Mouse (Mus musculus): ENCODE measurements around the gene Mybph. TPM values are rescaled to one million over a fixed set of nuclear protein-coding genes. Genes with fewer than 3 reads are reported as not detected.
A peak's percentile ranks its signal among the peaks of the same experiment; 100 is the strongest.

Gene Mybph
- total and polyA plus RNA-seq, 3 experiments: not detected

DNA sequence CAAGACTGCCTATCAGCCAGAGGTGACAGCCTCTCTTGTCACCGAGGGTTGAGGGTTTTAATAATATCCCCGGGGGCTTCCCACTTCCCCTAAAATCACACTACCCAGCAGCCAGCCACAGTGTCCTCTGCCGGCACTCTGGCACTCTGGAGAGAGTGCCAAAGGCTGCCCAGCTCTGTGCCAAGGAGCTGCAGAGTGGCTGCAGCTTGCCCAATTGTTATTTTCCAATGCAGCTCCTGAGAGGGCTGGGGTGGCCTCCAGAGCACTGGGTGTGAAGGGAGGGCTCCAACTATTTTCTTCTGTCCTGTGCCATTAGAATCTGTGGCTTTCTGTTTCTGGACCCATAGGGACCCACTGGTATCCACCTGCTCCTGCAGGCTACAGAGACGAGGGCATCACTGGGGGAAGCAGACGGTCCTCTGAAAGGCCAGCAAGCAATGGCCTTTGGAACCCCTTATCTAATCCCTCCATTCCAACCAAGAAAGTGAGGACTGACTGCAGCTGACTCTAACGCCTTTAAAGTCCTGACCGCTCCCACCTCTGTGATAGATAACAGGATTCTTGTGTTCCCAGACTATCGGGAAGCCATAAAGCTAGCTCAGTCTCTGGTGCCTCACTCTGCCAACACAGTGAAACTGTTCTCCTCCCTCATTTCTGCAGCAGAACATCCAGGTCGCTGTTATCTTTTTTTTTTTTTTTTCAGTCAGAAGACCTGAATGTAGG, 12.2 kb downstream of the Mybph start (continued):
- TF ChIP-seq HCFC1 (IDR thresholded peaks at IDR 0.05; ENCODE audit: low read depth, low read length) (no peak), TCF12 (IDR thresholded peaks at IDR 0.05; ENCODE audit: low read depth, low read length) (no peak), MYB (IDR thresholded peaks at IDR 0.05; ENCODE audit: low read depth, low read length) (no peak), NELFE (IDR thresholded peaks at IDR 0.05; ENCODE audit: low read depth, low read length) (no peak), ZKSCAN1 (IDR thresholded peaks at IDR 0.05; ENCODE audit: low read depth, low read length) (no peak), MAZ (IDR thresholded peaks at IDR 0.05; ENCODE audit: low read depth, low read length) (no peak), CTCF (IDR thresholded peaks at IDR 0.05 in 2 of 3, conservative IDR thresholded peaks at IDR 0.05 in 1 of 3; ENCODE audit: control insufficient read depth in 1 of 3, insufficient read depth in 1 of 3, low read depth in 2 of 3, low read length in 3 of 3, poor library complexity in 1 of 3, severe bottlenecking in 1 of 3) (no peak), TAL1 (IDR thresholded peaks at IDR 0.05; ENCODE audit: low read length) (peak; percentile 24), TBP (IDR thresholded peaks at IDR 0.05; ENCODE audit: low read depth, low read length) (no peak), MYC (IDR thresholded peaks at IDR 0.05; ENCODE audit: low read depth, low read length) (no peak), MXI1 (IDR thresholded peaks at IDR 0.05; ENCODE audit: low read depth, low read length) (no peak), RAD21 (IDR thresholded peaks at IDR 0.05; ENCODE audit: low read depth, low read length) (no peak), ETS1 (IDR thresholded peaks at IDR 0.05; ENCODE audit: low read depth, low read length) (no peak), E2F4 (IDR thresholded peaks at IDR 0.05; ENCODE audit: borderline replicate concordance, low read depth, low read length) (no peak), GATA1 (IDR thresholded peaks at IDR 0.05; ENCODE audit: low read depth, low read length) (peak; percentile 31; the same call in 1 of the 2 replicates)

DNA sequence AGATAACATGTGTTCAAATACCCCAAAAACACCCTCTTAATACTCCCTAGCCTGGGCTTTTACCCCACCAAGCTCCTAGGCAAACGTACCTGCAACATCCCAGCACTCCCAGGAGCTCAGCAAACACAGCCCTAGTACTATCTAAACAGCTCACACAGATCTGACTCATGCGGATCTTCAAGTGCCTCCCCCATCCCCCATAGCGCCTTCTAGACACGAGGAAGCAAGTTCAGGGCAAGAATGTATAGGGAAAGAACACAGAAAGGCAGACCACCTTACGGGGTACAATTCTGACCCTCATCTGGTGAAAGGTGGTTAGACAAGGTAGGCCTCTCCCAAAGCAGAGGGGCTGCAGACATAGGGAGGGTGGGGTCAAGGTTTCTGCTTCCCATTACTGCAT, 12.8 kb downstream of the Mybph start:
- H3K9me3 ChIP-seq (replicated peaks; ENCODE audit: insufficient read depth, low read length): no peaks in the 10 kb centered on the region
- H3K27ac ChIP-seq (ENCODE audit: control insufficient read depth, low read depth, low read length): no peak overlapping the region
- H3K79me2 ChIP-seq (ENCODE audit: control insufficient read depth, insufficient read depth, low read length, poor library complexity): no peaks in the 10 kb centered on the region
- peaks cover 0 to 16% of the 10 kb centered on the region in 2 experiments; a peak in 2 of 4 replicates for H3K4me1 ChIP-seq (ENCODE audit: control insufficient read depth in 1 of 2, insufficient read depth in 2 of 2, low read length in 2 of 2)
- 0 out of 2 replicates have a peak, but pooled peaks have one; percentile 2 for TF ChIP-seq RCOR1 (IDR thresholded peaks at IDR 0.05; ENCODE audit: low read depth, low read length)
- peak in 1 of 2 experiments; percentile 23; a peak in 1 of 4 replicates for TF ChIP-seq EP300 (IDR thresholded peaks at IDR 0.05; ENCODE audit: low read depth in 1 of 2, low read length in 2 of 2)
- TF ChIP-seq CTCF (IDR thresholded peaks at IDR 0.05 in 2 of 3, conservative IDR thresholded peaks at IDR 0.05 in 1 of 3; ENCODE audit: control insufficient read depth in 1 of 3, insufficient read depth in 1 of 3, low read depth in 2 of 3, low read length in 3 of 3, poor library complexity in 1 of 3, severe bottlenecking in 1 of 3): no peak
- no peak for TF ChIP-seq GATA1 (IDR thresholded peaks at IDR 0.05; ENCODE audit: low read depth, low read length)
- TF ChIP-seq CHD2 (IDR thresholded peaks at IDR 0.05; ENCODE audit: low read length): peak; percentile 29; the same call in 1 of the 2 replicates
- no peak for TF ChIP-seq HCFC1 (IDR thresholded peaks at IDR 0.05; ENCODE audit: low read depth, low read length)
- H3K36me3 ChIP-seq (ENCODE audit: control insufficient read depth in 1 of 2, insufficient read depth in 2 of 2, low read length in 2 of 2): peaks cover 0 to 13% of the 10 kb centered on the region in 2 experiments; a peak in 2 of 4 replicates
- DNase-seq (ENCODE audit: low read depth, low spot score): peak; percentile 72
- H3K4me3 ChIP-seq (ENCODE audit: control insufficient read depth in 1 of 2, insufficient read depth in 1 of 2, low read depth in 2 of 2, low read length in 2 of 2): no peak overlapping the region
- no peak overlapping the region for H3K9ac ChIP-seq (ENCODE audit: control insufficient read depth, low read depth, low read length, poor library complexity, severe bottlenecking)
- H3K27me3 ChIP-seq (ENCODE audit: control insufficient read depth in 1 of 2, insufficient read depth in 2 of 2, low read length in 2 of 2): 0 out of 4 replicates have a peak, but pooled peaks cover 0 to under 1% of the 10 kb centered on the region in 2 experiments
